Mouse (Mus musculus): ENCODE results near the gene C1s2. TPM values are rescaled to one million over a fixed set of nuclear protein-coding genes. Genes with fewer than 3 reads are reported as not detected.

The C1s2 gene
- total RNA-seq, 1 experiment, result 0.27 TPM

- no peak for DNase-seq (ENCODE audit: low read depth, low spot score)
- Histone ChIP-seq H3K9me3 (ENCODE audit: control insufficient read depth, insufficient read depth, low read depth, low read length) (peaks cover 4% of the 10 kb centered on the region; the same call in 1 of the 2 replicates), H3K27ac (ENCODE audit: insufficient read depth, low read depth, low read length, poor library complexity, severe bottlenecking) (no peak overlapping the region), H3K36me3 (ENCODE audit: control insufficient read depth, insufficient read depth, low read length, poor library complexity, severe bottlenecking) (no peaks in the 10 kb centered on the region), H3K4me3 (ENCODE audit: insufficient read depth in 1 of 2, low read depth in 1 of 2, low read length in 2 of 2, poor library complexity in 1 of 2, severe bottlenecking in 1 of 2) (no peak overlapping the region), H3K4me1 (ENCODE audit: control insufficient read depth in 2 of 2, insufficient read depth in 2 of 2, low read length in 2 of 2, poor library complexity in 1 of 2) (no peaks in the 10 kb centered on the region), H3K9ac (ENCODE audit: insufficient read depth, low read depth, low read length, poor library complexity, severe bottlenecking) (no peak overlapping the region)
- TF ChIP-seq CHD2 (IDR thresholded peaks at IDR 0.05; ENCODE audit: low read depth, low read length) (no peak), MAFK (IDR thresholded peaks at IDR 0.05; ENCODE audit: insufficient read depth, low read depth, low read length) (no peak), ZC3H11A (IDR thresholded peaks at IDR 0.05; ENCODE audit: borderline replicate concordance, low read depth, low read length) (no peak), HCFC1 (IDR thresholded peaks at IDR 0.05; ENCODE audit: borderline replicate concordance, insufficient read depth, low read length) (no peak), ZNF384 (IDR thresholded peaks at IDR 0.05; ENCODE audit: low read depth, low read length) (no peak)
- in situ Hi-C loops (cut with MboI; ENCODE audit: low sequenced_read_pairs in 2 of 2, unreplicated experiment in 2 of 2), result no loop called here
These were observed 43.6 kb downstream of the C1s2 start for GRCm38 (mm10) chr6:124592186-124592700.

DNA sequence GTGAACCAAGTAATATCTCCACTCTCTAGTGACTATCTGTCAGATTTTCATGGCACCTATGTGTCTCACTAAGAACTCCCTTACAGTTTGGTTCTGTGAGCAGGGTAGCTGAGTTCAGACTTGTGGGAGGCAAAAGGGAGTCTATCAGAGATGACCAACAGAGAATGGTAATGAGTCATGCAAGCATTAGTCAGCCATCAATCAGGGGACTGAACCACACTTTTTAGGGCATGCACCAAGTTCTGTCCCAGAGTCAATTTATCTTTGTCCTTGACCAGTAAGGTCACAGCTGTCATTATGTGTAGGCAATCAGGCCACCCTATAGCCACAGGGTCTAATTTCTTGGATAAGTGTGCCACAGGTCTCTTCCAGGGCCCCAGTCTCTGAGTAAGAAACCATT is 47.1 kb downstream of the C1s2 start:
- H3K9ac ChIP-seq (ENCODE audit: insufficient read depth, low read depth, low read length, poor library complexity, severe bottlenecking), result no peak overlapping the region
- TF ChIP-seq HCFC1 (IDR thresholded peaks at IDR 0.05; ENCODE audit: borderline replicate concordance, insufficient read depth, low read length) (no peak), ZNF384 (IDR thresholded peaks at IDR 0.05; ENCODE audit: low read depth, low read length) (no peak), CHD2 (IDR thresholded peaks at IDR 0.05; ENCODE audit: low read depth, low read length) (no peak), MAFK (IDR thresholded peaks at IDR 0.05; ENCODE audit: insufficient read depth, low read depth, low read length) (no peak), ZC3H11A (IDR thresholded peaks at IDR 0.05; ENCODE audit: borderline replicate concordance, low read depth, low read length) (no peak)
- DNase-seq (ENCODE audit: low read depth, low spot score), result no peak

DNA sequence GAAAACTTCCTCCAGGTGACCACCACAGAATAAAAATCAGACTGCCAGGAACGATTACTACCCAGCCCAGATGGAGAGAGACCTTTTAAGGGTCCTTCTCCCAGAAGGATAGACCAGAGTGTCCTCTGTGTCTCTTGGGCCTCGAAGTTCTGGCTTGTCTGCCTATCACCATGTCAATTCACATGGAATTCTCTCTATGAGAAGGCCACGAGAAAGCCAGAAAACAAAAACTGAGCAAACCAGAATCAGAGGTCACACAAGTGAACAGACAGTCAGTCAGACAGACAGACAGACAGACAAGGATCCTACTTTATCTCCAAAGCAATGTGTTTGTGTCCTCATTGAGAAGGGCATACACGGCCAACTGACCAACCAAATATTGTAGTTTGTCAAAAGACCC is 49.6 kb downstream of the C1s2 start:
- no peak overlapping the region for H3K27ac ChIP-seq (ENCODE audit: insufficient read depth, low read depth, low read length, poor library complexity, severe bottlenecking)
- no peak for TF ChIP-seq HCFC1 (IDR thresholded peaks at IDR 0.05; ENCODE audit: borderline replicate concordance, insufficient read depth, low read length)
- TF ChIP-seq ZC3H11A (IDR thresholded peaks at IDR 0.05; ENCODE audit: borderline replicate concordance, low read depth, low read length), result no peak
- TF ChIP-seq ZNF384 (IDR thresholded peaks at IDR 0.05; ENCODE audit: low read depth, low read length), result no peak
- no peak for TF ChIP-seq CHD2 (IDR thresholded peaks at IDR 0.05; ENCODE audit: low read depth, low read length)
- TF ChIP-seq MAFK (IDR thresholded peaks at IDR 0.05; ENCODE audit: insufficient read depth, low read depth, low read length), result no peak
- no peaks in the 10 kb centered on the region for H3K9me3 ChIP-seq (ENCODE audit: control insufficient read depth, insufficient read depth, low read depth, low read length)
- H3K36me3 ChIP-seq (ENCODE audit: control insufficient read depth, insufficient read depth, low read length, poor library complexity, severe bottlenecking), result no peaks in the 10 kb centered on the region
- H3K4me3 ChIP-seq (ENCODE audit: insufficient read depth in 1 of 2, low read depth in 1 of 2, low read length in 2 of 2, poor library complexity in 1 of 2, severe bottlenecking in 1 of 2), result no peak overlapping the region
- DNase-seq (ENCODE audit: low read depth, low spot score), result no peak
- no peak overlapping the region for H3K9ac ChIP-seq (ENCODE audit: insufficient read depth, low read depth, low read length, poor library complexity, severe bottlenecking)
- no peaks in the 10 kb centered on the region for H3K4me1 ChIP-seq (ENCODE audit: control insufficient read depth in 2 of 2, insufficient read depth in 2 of 2, low read length in 2 of 2, poor library complexity in 1 of 2)
- in situ Hi-C loops (cut with MboI; ENCODE audit: low sequenced_read_pairs in 2 of 2, unreplicated experiment in 2 of 2), result no loop called here

More for the DNA sequence above, 47.1 kb downstream of the C1s2 start:
- H3K9me3 ChIP-seq (ENCODE audit: control insufficient read depth, insufficient read depth, low read depth, low read length), result 0 out of 2 replicates have a peak, but pooled peaks cover under 1% of the 10 kb centered on the region
- H3K4me3 ChIP-seq (ENCODE audit: insufficient read depth in 1 of 2, low read depth in 1 of 2, low read length in 2 of 2, poor library complexity in 1 of 2, severe bottlenecking in 1 of 2), result no peak overlapping the region
- no peaks in the 10 kb centered on the region for H3K36me3 ChIP-seq (ENCODE audit: control insufficient read depth, insufficient read depth, low read length, poor library complexity, severe bottlenecking)
- in situ Hi-C loops (cut with MboI; ENCODE audit: low sequenced_read_pairs in 2 of 2, unreplicated experiment in 2 of 2), result no loop called here
- H3K4me1 ChIP-seq (ENCODE audit: control insufficient read depth in 2 of 2, insufficient read depth in 2 of 2, low read length in 2 of 2, poor library complexity in 1 of 2), result no peaks in the 10 kb centered on the region
- H3K27ac ChIP-seq (ENCODE audit: insufficient read depth, low read depth, low read length, poor library complexity, severe bottlenecking), result no peak overlapping the region

- in situ Hi-C loops (cut with MboI; ENCODE audit: low sequenced_read_pairs in 2 of 2, unreplicated experiment in 2 of 2), result no loop called here
- TF ChIP-seq MAFK (IDR thresholded peaks at IDR 0.05; ENCODE audit: insufficient read depth, low read depth, low read length) (no peak), CHD2 (IDR thresholded peaks at IDR 0.05; ENCODE audit: low read depth, low read length) (no peak)
- Histone ChIP-seq H3K9ac (ENCODE audit: insufficient read depth, low read depth, low read length, poor library complexity, severe bottlenecking) (no peak overlapping the region), H3K4me3 (ENCODE audit: insufficient read depth in 1 of 2, low read depth in 1 of 2, low read length in 2 of 2, poor library complexity in 1 of 2, severe bottlenecking in 1 of 2) (no peak overlapping the region), H3K27ac (ENCODE audit: insufficient read depth, low read depth, low read length, poor library complexity, severe bottlenecking) (no peak overlapping the region), H3K4me1 (ENCODE audit: control insufficient read depth in 2 of 2, insufficient read depth in 2 of 2, low read length in 2 of 2, poor library complexity in 1 of 2) (no peaks in the 10 kb centered on the region), H3K36me3 (ENCODE audit: control insufficient read depth, insufficient read depth, low read length, poor library complexity, severe bottlenecking) (no peaks in the 10 kb centered on the region), H3K9me3 (ENCODE audit: control insufficient read depth, insufficient read depth, low read depth, low read length) (no peaks in the 10 kb centered on the region)
- DNase-seq (ENCODE audit: low read depth, low spot score), result no peak
These were observed 50.1 kb downstream of the C1s2 start for GRCm38 (mm10) chr6:124585761-124586160.

- Histone ChIP-seq H3K36me3 (ENCODE audit: control insufficient read depth, insufficient read depth, low read length, poor library complexity, severe bottlenecking) (no peaks in the 10 kb centered on the region), H3K4me3 (ENCODE audit: insufficient read depth in 1 of 2, low read depth in 1 of 2, low read length in 2 of 2, poor library complexity in 1 of 2, severe bottlenecking in 1 of 2) (no peak overlapping the region), H3K4me1 (ENCODE audit: control insufficient read depth in 2 of 2, insufficient read depth in 2 of 2, low read length in 2 of 2, poor library complexity in 1 of 2) (no peaks in the 10 kb centered on the region), H3K9ac (ENCODE audit: insufficient read depth, low read depth, low read length, poor library complexity, severe bottlenecking) (no peak overlapping the region), H3K27ac (ENCODE audit: insufficient read depth, low read depth, low read length, poor library complexity, severe bottlenecking) (no peak overlapping the region), H3K9me3 (ENCODE audit: control insufficient read depth, insufficient read depth, low read depth, low read length) (no peaks in the 10 kb centered on the region)
- DNase-seq (ENCODE audit: low read depth, low spot score), result no peak
- no peak for TF ChIP-seq CHD2 (IDR thresholded peaks at IDR 0.05; ENCODE audit: low read depth, low read length)
- no peak for TF ChIP-seq ZNF384 (IDR thresholded peaks at IDR 0.05; ENCODE audit: low read depth, low read length)
- TF ChIP-seq ZC3H11A (IDR thresholded peaks at IDR 0.05; ENCODE audit: borderline replicate concordance, low read depth, low read length), result no peak
- no peak for TF ChIP-seq MAFK (IDR thresholded peaks at IDR 0.05; ENCODE audit: insufficient read depth, low read depth, low read length)
- TF ChIP-seq HCFC1 (IDR thresholded peaks at IDR 0.05; ENCODE audit: borderline replicate concordance, insufficient read depth, low read length), result no peak
- in situ Hi-C loops (cut with MboI; ENCODE audit: low sequenced_read_pairs in 2 of 2, unreplicated experiment in 2 of 2), result no loop called here
These were observed 51.0 kb downstream of the C1s2 start for GRCm38 (mm10) chr6:124584935-124585334.

All from ES-E14 (cell line).